Mouse (Mus musculus): ENCODE measurements around the gene Cep97.
"Not testable (repeated sequence)": the region's sequence is repeated elsewhere in the genome, so short reads cannot be mapped to it uniquely, and the experiment has no call there.

The Cep97 gene

DNA sequence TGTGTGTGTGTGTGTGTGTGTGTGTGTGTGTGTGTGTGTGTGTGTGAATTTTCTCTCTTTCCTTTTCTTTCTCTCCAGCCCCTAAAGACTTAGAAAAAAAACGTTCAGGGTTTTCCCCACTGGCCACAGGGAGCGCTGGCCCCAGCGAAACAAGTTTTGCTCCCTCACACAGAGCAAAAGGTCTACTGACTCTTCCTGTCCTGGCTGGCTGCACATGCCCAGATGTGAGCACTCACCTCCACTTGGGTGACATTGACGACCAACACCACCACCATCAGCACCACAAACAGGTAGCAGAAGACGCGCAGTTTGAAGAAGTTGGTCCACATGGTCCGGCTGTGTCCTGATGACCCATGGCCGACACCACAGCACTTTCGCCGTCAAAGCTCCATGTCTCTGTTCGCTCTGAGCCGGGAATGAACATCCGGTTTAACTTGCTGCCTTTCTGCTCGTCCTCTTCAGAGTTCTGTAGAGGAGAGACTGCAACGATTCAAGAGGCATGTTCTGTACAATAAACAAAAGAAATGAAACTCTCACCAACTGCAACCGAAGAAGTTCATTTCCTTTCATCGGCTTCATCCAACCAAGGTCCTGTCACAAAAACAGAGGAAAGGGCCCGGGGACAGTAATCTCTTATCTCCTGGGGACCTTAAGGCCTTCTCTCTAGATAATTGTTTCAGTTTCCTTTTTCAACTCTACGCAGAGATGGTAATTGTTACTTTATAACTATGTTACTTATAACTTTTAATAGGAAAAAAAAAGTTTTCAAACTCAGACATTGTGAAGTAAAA lies 44.1 kb downstream of the Cep97 start:
- DNase-seq (ENCODE audit: low spot score in 2 of 2): no peak

DNA sequence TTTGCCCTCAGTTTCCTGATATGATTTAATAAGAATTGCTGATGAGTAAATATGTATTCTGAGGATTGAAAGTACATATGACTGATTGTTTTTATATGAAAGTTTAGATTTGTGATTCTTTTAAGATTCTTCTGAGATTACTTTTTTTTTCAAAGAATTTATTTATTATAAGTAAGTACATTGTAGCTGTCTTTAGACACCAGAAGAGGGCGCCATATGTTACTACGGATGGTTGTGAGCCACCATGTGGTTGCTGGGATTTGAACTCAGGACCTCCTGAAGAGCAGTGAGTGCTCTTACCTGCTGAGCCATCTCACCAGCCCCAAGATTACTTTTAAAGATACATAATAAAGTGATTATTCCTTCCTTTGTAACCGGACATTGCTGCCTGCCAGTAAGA lies 45.2 kb downstream of the Cep97 start:
- no peak for DNase-seq (ENCODE audit: low spot score in 2 of 2)

DNA sequence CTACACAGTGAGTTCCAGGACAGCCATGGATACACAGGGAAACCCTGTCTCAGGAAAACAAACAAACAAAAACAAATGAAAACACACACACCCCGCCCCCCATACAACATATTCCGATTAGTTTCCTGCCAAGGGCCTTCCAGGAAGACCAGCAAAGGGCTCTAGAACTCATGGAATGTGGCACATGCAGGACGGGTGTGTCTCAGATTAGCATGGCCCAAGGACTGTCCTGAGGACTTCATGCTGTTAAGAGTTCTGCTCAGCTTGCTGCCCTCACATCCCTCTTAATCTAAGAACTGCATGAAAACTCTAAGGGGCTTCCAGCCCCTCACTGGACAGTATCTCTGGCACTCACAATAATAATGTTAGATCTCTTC lies 46.1 kb downstream of the Cep97 start:
- no peak for DNase-seq (ENCODE audit: low spot score in 2 of 2)

DNA sequence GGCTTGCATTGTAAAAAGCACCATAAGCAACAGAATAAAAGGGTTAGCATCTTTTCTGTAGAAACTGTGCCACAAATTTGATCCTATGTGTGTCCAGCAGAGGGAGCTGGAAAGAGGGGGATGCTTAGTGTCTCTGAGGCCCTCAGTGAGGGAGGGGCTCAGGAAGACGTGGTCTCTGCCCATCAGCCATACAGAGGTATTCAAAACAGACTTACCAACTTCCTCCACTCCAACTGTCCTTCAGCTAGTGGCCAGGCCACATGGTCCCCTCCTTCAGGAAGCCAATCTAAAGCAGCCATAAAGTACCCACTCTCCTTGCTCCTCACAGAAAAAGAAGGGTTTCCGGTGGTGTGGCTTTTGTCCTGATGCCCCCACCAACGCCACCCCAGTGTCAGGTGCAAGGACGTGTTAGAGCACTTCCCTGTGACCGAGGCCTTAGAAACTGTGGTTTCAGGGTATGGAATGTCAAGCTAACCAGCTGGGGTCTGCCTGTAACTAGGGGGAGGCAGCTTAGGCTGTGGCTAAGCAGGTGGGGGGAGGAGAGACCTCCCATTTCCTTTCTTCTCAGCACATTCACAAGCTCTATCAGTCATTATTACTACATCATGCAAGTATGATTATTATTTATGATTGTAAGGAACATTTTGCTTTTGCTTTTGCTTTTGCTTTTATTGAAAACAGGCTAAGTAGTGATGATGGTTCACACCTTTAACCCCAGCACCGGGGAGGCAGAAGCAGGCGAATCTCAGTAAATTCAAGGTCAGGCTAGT lies 46.7 kb downstream of the Cep97 start:
- no peak for DNase-seq (ENCODE audit: low spot score in 2 of 2)

DNA sequence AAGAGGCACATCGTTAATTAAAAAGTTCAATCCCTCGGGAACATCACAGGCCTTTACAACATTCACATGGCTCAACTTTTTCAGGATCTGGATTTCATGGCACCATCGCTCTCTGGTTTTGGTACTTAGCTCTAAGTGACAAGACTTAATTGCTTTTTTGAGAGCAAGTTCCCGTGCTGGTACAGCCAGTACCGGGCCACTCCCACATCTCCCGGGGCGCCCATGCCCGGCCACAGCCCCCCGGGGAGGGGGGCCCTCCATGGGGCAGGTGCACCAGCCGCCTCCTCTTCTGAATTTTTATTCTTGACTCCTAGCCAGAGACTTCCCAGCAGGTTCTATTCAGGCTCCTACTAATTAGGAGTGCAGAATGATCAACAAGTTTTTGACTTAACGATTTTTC lies 50.4 kb downstream of the Cep97 start:
- no peak for DNase-seq (ENCODE audit: low spot score in 2 of 2)

DNA sequence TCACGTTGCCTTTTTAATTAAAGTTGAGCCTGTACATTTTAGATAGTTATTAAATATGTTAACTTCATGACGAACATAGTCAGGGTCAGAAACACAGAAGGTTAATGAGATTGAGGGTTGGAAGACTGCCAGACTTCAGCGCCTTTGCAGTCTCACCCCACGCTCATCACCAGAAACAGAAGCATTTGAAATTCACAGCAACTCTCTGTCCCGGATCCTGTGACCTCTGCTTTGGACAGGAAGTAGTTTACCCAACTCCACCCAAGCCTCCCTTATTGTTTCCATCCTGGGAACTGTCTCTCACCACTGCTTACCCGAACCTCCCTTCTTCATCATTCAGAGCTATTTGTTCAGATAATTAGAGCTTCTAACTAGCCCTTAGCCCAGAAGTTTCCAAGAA lies 58.6 kb downstream of the Cep97 start:
- no peak for DNase-seq (ENCODE audit: low spot score in 2 of 2)

DNA sequence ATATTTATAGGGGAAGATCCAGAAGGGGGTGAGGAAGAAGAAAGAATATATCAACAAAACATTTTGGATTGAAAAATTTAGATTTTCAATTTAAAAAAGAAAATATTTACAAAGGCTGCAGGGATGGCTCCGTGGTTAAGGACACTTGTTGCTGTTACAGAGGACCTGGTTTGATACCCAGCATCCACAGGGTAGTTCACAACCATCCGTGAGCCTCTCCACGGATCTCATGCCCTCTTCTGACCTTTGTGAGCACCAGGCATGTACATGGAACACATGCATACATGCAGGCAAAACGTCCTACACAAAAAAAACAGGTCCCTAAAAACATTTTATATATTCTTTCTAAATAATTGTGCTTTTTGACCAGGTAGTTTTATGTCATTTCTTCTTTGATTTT lies 70.8 kb downstream of the Cep97 start:
- no peak for DNase-seq (ENCODE audit: low spot score in 2 of 2)

DNA sequence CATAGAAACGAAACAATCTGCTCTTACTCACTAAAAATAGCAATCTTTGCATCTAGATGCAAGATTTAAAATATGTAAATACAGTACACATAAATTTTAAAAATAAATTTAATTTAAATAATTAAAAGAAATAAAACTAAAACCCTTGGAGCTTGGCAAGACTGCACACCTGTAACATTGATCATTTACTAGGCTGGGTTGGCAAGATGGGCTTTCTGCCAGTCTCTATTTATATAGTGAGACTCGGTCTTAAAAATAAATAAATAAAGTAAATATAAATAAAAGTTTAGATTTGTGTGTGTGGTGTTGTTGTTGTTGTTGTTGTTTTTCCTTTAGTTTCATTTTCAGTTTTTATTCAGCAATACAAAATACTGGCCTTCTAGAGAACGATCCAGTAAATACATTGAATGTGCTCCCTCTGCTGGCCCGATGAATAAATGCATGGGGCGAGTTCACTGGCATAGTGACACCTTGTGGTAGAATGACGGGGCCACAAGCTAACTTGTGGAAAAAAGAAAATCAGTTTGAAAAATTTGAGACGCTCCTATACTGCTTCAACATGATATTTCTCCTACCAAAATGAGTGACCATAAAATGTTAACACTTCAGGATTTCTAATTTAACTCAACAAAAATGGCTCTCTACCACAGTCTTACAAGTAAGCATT lies 71.4 kb downstream of the Cep97 start:
- peak; percentile 76 to 77 for DNase-seq (ENCODE audit: low spot score in 2 of 2)

DNA sequence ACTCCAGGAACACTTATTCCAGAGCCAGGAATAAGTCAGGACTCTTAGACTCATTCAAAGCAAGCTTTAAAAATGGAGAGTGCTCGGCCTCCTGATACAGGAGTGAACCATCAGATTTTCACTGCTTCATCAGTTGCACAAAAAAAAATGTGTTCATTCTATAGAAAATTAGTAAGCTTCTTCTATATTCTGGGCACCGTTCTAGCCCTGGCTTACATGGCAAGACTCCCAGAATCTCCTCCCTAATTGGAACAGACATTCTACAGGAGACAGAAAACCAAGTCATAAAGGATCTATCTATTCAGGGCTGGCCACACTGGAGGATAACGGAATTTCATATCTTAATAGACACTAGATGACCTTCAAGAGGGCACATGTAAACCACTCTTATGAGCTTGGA lies 73.6 kb downstream of the Cep97 start:
- peak; percentile 37 to 46 for DNase-seq (ENCODE audit: low spot score in 2 of 2)

DNA sequence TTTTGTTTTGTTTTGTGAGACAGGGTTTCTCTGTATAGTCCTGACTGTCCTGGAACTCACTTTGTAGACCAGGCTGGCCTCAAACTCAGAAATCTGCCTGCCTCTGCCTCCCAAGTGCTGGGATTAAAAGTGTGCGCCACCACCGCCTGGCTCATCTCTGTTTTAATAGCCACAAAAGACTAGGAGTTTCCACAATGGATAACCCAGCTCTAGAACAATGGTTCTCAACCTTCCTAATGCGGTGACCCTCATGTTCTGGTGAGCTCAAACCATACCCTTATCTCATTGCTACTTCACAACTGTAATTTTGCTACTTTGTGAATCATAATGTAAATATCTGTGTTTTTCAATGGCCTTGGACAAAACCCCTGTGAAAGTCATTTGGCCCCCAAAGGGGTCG lies 75.2 kb downstream of the Cep97 start:
- DNase-seq (ENCODE audit: low spot score in 2 of 2): not testable (repeated sequence)

DNA sequence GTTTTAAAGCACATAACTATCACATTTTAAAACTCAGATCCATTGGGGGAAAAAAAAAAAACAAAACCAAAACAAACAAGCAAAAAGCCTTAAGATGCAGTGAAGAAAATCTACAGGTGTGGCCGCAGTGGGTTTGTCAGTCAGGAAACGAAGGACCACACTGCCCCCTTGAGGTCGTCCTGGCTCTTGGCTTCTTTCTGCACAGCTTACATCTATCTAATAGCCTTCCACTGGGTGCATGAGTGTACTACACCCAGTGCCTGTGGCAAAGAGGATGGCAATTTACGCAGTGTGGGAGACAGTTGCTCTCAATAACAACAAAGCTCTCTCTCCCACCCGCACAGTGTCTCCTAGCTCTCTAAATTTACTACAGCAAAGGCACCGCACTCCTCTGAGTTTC lies 76.2 kb downstream of the Cep97 start:
- DNase-seq (ENCODE audit: low spot score in 2 of 2): peak; percentile 76 to 77

DNA sequence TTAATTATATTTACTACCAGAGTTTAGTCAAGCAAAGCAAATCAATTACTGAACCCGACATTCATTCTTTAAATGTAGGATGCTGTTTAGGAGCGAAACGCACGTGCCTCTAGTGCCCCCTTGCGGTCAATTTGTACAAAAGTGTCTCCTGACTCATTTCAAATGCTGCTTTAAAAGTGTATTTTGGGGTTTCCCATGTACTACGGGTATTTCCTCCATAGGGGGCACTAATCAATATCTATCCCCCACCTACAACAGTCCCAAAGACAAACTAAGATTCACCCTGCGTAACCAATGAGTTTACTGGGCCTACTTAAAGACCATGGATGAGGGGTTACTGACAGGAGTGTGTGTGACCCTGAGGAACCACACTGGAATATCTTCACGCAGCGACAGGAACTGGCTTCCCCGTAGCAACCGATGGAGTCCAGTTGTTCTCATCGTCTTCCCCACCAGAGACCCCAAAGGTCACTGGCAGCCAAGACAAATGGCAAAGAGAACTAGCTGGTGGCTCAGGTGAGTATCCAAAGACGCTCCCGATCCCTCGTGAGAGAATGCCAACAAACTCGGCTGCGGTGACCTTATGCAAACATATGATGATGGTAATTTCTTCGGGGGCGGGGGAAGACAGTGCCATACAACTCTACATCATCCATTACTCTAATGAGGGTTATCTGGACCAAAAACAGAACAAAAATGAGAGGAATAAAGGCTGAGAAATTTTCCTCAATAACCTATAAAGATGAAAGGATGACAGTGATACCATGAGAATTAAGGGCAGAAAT lies 81.5 kb downstream of the Cep97 start:
- peak; percentile 75 to 82 for DNase-seq (ENCODE audit: low spot score in 2 of 2)

DNA sequence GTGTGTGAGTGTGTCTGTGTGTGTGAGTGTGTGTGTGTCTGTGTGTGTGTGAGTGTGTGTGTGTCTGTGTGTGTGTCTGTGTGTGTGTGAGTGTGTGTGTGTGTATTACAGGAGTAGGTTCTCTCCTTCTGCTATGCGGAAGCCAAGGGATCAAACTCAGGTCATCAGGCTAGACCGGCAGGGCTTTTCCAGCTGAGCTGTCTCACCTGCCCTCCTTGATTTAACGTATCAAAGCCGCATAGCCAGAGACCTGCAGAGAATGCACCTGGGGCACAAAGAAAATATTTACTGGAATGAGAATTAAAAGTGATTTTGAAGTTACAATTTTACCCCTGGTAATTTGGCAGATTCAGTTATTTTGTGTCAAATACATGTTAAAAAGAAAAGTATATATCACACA lies 82.1 kb downstream of the Cep97 start:
- DNase-seq (ENCODE audit: low spot score in 2 of 2): no peak

DNA sequence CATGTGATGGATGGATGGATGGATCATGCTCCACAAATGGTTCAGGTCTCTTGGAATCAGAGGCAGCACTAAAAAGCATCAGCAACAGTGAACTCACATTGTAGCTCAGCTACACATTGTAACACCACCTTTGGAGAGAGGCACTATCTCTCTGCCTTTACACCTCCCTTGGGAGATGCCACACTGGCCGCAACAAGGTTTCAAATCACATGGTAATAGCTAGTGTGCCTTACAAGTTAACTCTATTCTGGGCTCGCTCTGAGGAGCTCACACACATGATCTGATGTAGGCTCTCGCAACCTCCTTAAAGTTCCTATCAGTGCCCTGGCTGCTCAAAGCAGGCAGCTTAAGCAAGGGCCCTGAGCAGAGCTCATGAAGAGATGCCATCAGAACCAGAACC lies 84.2 kb downstream of the Cep97 start:
- no peak for DNase-seq (ENCODE audit: low spot score in 2 of 2)

Measured in right cerebral cortex, adult 2 months (tissue).